Mouse (Mus musculus): ENCODE results near the gene Sectm1a.
"Not testable (repeated sequence)": the region's sequence is repeated elsewhere in the genome, so short reads cannot be mapped to it uniquely, and the experiment has no call there.

Sectm1a gene

DNA sequence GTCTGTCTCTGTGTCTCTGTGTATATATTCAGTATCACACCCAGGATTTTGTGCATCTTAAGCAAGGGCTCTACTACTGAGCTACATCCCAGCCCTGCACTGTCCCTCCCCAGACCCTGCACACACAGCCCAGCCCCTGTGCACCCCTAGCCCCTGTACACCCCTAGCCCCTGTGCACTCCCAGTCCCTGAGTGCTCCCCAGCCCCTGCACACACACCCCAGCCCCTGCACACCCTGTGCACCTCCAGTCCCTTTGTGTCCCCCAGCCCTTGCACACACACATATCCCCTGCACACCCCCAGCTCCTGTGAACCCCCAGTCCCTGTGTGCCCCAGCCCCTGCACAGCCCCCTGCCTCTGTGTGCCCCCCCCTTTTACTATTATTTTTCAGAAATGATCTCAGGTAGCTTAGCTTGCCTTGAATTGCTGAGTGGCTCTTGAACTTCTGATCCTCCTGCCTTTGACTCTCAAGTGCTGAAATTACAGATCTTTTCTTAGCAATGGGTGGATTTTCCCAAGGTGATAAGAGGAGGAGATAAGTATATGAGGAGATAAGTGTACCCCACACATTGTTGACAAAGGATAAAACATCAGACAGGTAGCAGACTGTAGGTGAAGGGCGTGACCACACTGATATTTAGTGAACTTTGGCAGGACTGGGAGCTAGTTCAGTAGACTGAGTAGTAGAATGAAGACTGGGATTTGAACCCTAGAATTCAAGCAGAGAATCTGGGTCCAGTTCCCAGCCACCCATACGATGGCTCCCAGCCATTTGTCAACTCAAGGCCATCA is 8.9 kb upstream of the Sectm1a start:
- DNase-seq (ENCODE audit: low read depth, low spot score): no peak

DNA sequence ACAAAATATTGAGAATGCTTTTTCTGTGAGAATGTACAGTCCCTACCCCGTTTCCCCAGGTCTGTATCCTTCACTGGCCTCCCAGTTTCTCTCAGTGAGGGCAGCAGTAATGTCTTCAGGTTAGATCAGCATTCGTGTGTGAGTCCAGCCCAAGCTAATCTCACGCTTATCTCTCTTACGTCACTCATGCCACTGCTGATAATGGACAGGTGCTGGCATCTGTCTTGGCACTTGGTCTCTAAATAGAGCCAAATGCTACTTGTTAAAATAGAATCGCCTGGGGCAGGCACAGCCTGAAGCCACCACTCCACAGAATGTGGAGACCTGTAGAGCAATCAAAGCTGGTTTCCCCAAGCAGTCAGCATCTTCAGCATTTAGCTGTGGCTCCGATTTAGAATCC is 8.0 kb upstream of the Sectm1a start:
- no peak for DNase-seq (ENCODE audit: low read depth, low spot score)

DNA sequence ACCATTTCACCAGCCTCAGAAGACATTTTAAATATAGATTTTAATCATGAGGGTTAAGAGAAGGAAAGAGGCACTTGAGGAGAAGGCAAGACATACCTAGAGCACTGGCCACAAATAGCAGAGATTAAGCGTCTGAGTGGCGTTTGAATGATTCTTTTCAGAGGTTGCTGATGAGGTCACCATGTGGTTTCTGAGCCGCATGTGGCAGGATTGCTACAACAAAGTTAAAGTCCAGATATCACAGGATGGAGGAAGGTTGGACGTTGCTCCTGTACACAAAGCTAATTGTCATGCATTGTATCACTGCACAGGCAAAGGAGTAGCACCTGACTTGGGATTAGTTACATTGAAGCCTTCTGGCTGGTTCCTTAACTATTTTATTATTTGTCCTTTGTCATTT is 5.3 kb upstream of the Sectm1a start:
- no peak for DNase-seq (ENCODE audit: low read depth, low spot score)

DNA sequence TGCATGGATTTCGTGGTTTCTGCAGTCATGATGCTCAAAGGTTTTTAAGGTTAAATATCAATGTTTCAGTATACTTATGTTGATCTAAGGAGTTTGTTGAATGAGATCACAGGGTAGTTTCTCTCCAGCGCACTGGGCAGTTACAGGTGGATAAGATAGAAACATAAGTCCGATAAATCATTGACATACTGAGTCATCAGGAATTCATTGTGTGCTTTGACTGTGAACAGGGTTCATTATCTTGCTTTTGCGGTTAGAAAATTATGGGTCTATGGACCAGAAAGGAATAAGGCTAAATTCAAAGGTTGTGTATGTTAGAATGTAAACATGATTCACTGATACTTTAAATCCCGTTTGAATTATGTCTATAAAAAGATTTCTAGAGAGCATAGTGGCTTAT is 4.2 kb upstream of the Sectm1a start:
- DNase-seq (ENCODE audit: low read depth, low spot score): no peak

DNA sequence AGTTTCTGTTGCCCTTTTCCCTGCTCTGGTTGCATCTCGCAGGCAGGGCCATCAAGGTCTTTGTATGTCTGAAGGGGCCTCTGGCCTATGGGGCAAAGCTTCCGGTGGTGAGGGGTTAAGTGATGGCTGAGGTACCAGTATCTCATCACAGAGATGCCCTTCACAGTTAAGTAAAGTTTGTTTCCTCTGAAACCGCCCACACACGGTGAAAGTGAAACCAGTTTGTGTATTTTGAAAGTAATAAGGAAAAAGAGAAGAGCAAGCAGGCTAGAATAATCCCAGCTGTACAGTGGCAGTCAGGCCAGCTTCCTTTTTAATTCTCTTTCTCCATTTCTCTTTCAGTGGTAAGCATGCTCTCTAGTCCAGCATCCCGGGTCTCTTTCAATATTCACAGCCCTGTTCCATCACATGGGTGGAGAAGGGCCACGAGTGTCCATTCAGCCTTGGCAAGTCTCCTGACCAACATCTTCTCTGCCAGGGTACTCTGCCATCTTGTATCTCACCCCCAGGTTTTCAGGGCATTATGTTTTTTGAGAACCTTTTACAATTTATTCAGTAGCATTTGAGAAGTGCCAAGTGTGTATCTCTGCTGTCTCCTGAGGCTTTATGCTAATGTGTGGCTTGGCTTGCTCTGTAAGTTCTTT is 2.0 kb upstream of the Sectm1a start:
- no peak for DNase-seq (ENCODE audit: low read depth, low spot score)

DNA sequence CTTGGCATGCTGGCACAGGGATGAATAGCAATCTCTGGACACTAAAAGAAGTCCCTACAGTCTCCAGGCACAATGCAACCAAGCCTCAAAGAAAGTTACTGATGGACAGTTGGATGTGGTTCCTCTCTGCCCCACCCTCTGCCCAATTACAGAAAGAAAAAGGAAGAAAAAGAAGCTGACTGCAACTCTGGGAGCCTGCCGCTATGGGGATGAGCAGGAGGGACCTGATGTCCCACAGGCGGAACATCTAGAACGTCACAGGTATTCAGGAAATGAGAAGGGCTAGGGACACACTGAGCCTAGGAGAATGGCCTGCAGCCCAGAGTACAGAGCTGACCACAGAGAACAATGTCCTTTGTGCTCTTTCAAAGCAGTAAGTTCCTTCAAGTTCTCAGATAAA is 1.2 kb upstream of the Sectm1a start:
- no peak for DNase-seq (ENCODE audit: low read depth, low spot score)

DNA sequence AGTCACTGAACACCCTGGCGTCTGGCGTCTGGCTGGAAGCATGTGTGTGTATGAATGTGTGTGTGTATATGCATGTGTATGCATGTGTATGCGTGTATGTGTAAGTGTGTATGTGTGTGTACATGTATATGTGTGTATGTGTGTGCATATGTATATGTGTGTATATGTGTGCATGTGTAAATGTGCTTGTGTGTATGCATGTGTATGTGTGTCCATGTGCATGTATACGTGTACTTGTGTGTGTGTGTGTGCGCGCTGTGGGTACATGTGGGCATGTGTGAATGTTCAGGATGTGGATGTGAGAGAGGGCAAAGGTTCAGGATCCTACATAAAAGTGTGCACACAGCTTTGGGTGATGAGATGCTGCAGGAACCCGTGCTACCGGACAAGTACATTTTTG is 690 bp downstream of the Sectm1a start:
- DNase-seq (ENCODE audit: low read depth, low spot score): no peak

DNA sequence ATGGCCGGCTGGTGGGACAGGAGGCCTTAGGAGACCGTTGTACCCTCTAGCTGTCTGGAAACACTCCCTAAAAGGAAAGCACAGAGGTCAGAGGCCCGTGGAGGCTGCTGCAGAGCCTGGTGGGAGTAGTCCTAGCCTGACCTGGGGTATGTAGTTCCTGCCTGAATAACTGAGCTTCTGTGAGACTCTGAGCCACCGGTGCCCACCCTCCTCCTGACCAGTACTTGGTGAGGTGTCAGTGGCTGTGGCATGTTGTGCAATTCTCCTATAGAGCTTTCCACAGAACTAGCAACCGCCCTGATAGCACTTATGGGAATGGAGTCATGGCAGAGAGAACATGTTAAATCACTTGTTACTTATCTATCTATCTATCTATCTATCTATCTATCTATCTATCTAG is 5.4 kb downstream of the Sectm1a start:
- DNase-seq (ENCODE audit: low read depth, low spot score): no peak

DNA sequence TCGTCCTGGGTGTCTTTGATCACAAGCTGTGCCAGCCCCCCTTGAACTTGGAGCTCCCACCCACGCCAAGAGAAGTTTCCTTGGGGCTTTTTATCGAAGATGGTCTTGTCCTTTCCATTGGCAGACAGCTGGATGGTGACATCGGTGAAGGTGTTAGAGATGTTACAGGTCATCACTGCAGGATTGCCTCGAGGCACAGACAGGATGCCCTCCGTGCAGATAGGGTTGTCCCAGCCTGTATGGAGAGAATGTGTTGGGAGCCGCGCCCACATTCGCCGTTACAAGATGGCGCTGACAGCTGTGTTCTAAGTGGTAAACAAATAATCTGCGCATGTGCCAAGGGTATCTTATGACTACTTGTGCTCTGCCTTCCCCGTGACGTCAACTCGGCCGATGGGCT is 11.4 kb downstream of the Sectm1a start:
- not testable (repeated sequence) for DNase-seq (ENCODE audit: low read depth, low spot score)

DNA sequence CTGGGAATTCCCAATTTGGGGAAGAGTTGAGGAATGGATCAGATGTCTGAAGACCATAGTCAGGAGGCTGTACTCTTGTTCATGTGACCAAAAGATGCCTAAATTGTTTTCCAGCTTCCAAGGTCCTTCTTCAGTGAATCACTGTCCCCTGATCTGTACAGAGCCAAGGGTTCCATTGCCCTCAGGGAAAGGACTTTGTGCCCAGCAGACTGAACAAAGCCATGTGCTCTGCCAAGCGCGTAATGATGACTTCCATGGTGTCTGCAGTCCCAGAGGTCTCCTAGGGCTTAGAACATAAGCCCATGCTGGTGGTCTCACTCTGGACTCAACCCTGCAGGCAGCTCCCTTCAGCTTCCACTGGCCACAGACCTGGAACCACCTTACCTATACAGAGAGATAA is 13.1 kb downstream of the Sectm1a start:
- DNase-seq (ENCODE audit: low read depth, low spot score): no peak

DNA sequence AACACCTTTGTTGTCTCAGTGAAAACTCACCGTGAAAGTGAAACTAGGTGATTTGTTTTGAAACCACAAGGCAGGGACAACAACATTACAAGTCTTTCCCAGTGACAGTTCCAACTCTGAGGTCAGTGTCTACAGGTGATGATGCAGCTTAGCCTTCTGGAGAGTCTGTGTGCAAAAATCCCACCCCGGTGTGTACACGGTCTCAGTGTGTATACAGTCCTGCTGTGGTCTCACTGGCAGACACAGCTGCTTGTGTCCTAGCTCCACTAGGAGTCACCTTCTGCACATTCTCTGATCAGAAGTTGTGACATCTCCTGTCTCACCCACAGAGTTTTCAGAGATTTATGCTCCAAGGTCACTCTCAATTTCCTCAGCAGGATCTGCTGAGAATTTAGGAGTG is 16.8 kb downstream of the Sectm1a start:
- DNase-seq (ENCODE audit: low read depth, low spot score): no peak

DNA sequence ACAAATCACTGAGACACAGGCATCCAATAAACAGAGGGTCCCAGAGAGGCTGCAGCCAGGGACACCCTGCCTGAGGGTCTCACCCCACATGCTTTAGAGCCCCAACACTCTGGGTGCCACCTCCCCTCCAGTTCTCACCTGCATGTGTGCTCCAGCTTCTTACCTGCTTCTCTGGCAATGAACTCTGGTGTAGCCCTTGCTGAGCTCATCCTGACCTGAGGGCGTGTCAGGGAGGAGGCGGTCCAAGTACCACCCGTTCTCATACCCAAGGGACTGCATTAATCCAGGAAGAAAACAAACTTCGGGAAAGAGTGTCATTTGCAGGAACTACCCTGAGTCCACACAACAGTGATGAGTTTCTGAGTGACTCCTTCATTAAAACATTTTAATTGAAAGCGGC is 17.6 kb downstream of the Sectm1a start, which contains the start of gene Sectm1b:
Sectm1b (minus strand) TSS at position 191 of the 400 bp plus-strand sequence.
- DNase-seq (ENCODE audit: low read depth, low spot score): no peak

DNA sequence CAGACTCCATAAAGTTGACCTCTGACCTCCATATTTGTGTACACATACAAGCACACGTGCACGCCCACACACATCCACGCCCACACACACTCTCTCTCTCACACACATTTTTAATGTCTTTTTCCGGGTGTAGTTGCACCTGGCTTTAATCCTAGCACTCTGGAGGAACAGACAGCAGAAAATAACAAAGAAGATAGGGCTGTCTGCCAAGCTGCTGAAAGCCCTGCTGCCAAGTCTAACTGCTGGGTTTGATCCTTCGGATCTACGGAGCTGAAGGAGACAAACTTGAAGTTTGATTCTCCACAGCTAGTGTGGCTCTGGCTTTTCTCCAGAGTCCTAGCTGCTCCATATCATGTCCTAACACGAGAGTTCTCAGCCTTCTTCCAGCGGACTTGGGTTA is 19.4 kb downstream of the Sectm1a start:
- no peak for DNase-seq (ENCODE audit: low read depth, low spot score)

DNA sequence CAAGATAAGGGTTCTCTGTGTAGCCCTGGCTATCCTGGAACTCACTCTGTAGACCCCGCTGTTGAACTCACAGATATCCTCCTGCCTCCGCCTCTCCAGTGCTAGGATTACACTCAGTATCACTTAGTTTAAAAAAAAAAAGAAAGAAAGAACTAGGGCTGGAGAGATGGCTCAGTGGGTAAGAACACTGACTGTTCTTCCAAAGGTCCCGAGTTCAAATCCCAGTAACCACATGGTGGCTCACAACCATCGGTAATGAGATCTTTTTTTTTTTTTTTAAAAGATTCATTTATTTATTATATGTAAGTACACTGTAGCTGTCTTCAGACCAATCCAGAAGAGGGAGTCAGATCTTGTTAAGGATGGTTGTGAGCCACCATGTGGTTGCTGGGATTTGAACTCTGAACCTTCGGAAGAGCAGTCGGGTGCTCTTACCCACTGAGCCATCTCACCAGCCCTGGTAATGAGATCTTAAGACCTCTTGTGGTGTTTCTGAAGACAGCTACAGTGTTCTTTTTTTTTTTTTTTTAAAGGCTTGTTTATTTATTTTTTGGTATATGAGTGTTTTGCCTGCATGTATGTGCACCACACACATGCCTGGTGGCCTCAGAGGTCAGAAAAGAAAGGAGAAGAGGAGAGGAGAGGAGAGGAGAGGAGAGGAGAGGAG is 20.5 kb downstream of the Sectm1a start:
- DNase-seq (ENCODE audit: low read depth, low spot score): not testable (repeated sequence)

DNA sequence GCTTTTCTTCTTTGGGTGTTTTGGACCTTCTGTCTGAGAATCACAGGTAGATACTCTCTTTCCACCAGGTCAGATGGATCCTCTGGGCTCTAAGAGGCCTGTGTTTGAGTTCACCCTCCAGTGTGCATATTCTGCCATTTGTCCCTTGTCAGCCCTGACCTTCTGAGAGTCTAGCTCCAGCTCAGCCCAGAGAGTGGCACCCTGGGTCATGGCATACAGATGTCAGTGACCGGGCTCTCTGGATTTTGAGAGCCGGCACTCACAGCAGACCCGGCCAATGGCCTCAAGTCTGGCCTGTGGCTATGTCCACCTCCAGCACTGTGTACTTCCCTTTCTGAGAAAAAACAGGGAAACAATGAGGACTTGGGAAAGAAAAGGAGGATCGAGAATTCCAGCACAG is 21.5 kb downstream of the Sectm1a start:
- DNase-seq (ENCODE audit: low read depth, low spot score): no peak

DNA sequence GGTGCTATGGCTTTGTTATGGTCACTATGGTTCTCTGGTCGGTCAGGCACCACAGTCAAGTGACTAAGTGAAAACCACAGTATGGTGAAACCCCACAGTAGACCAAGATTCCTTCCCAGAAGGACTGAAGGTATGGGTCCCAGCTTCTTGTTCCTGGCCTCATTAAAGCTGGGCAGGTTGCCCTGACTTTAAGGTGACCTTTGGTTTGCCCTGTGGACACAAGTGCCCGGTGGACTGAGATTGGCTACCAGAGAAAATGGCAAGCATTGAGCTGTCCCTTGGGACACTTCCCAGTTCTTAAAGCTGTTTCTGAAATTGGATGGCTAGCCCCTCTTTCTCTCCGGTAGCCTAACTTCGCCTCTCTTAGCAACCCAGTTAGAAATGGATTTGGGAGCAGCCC is 22.1 kb downstream of the Sectm1a start:
- DNase-seq (ENCODE audit: low read depth, low spot score): no peak

DNA sequence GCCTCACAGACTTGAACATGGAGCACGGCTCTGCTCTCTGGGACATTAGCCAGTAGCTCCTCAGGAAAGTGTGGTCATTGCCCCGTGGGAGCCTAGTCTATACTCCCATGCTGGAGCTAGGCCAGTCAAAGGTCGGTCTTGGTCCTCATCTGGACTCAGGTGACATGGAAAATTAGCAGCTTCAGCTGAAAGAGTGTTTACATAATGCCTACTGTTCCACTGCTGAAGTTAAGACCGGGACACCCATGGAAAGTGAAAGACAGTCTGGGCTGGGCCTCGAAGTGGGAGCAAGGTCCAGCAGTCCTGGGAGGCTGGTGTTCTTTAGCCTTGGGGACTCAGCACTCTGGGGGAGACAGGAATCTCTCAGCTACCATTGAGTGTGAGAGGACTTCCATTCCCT is 22.9 kb downstream of the Sectm1a start:
- no peak for DNase-seq (ENCODE audit: low read depth, low spot score)

DNA sequence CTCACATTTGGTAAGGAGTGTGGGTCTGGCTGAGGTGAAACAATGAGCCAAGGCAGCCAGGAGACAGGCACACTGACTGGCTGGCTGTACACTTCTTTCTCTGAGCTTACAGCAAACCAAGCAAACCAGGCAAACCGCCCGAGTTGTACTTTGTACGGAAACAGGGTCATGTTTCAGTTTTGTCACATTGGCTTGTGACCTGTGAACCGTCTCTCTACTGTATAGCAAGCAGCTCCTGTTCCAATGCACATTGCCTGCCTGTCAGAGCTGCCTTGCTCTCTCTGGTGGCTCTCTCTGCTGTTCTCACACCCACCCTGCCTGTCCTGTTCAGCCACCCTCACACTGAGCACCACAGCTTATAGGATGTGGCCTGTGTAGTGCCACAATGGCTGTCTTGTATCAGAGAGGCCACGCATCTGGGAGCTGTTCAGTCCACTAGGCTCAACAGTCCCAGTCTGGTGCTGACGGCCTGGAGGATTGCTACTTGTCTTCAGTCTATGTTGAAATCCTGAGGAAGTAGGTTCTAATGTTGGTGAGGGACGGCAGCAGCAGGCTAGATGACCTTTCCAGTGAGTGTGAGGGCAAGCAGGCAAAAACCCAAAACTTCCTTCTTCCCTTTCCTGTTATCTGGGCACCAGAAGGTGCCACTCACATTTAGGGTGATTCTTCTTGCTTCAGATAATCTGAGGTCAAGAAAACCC is 24.3 kb downstream of the Sectm1a start:
- no peak for DNase-seq (ENCODE audit: low read depth, low spot score)

DNA sequence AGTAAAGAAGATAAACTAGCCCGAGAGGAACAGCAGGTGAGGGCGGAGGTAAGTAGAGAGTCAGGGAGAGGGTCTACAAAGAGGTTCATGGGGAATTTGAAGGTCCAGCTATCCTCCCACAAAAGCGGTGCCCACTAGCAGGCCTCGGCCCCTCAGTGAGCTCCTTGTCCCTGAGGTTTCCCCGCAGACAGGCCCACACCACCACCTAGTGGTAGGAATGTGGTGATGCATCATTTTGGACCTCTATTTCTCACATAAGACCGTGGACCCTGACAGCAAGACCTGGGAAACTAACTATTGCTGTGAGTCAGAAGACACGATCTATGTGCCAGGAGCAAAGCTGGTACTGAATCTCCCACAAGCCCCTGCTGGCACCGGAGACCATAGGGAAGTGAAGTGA is 27.5 kb downstream of the Sectm1a start:
- DNase-seq (ENCODE audit: low read depth, low spot score): peak; percentile 64

DNA sequence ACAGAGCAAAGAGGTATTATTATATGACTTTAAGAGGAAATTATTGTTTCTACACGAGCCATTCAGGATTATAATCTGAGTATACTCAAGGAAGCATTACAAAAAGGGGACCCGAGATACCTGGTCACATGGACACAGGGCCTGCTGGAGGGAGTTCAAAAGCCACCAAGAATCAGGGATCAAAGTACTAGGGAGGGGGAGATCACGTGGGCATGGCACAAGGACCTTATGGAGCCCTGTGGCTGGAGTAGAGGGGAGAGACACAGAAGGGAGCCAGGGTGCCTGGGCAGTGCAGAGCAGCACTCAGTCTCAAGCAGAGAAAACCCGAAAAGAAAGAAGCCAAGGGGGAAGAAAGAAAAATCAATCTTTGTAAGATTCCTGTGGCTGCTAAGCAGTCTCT is 28.6 kb downstream of the Sectm1a start:
- DNase-seq (ENCODE audit: low read depth, low spot score): no peak

DNA sequence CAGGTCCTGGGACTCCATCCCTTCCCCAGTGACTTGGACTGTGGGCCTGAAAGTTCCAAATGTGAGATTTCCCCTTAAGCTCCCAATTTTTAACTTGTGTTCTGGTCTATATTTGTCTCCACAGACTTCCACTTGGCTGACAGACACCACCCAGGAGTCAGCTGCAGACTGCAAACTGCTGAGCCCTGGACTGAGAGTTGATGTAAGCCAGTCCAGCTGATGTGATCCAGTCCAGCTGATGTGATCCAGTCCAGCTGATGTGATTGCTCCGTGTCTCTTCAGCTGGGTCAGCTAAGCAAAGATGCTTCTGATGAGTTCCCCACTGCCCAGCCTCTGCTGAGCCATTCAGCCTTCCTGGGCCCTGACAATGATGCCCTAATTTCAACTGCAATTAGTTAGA is 29.2 kb downstream of the Sectm1a start:
- no peak for DNase-seq (ENCODE audit: low read depth, low spot score)

DNA sequence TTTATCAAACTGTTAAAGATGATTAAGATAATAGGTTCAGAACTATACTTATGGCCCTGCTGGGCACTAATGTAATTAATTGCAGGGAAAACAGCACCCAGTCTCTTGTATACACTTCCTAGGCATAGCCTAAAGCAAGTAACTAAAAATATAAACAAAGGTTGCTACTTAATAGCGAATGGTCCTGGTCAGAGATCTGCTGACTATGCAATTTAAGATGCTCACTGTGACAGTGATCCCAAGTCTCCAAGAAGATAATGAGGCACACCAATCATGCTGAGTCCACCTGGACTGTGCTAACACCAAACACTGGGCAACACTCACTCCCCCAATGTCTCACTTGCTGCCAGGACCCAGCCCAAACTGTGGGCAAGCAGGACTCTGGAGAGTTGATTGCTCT is 31.2 kb downstream of the Sectm1a start:
- no peak for DNase-seq (ENCODE audit: low read depth, low spot score)
